Mouse (Mus musculus) thymus, adult 18-20 months (tissue): Measurements from ENCODE around the gene Podn.

Experiments used
- DNase-seq, 2 experiments: peaks; one replicate each; pipeline ENCODE4 v3.0.0; 2022; ENCODE audit warnings: mixed read lengths in 2 of 2

Podn gene

GRCm38 (mm10) chr4:107998641-107999332, 97.5 kb downstream of the Podn start:
- no peak for DNase-seq

GRCm38 (mm10) chr4:107996418-107996986, 99.7 kb downstream of the Podn start:
- no peak for DNase-seq

- no peak for DNase-seq
These were observed 100.5 kb downstream of the Podn start for GRCm38 (mm10) chr4:107995727-107996126.

GRCm38 (mm10) chr4:107995011-107995410, 101.2 kb downstream of the Podn start:
- DNase-seq, result no peak

- DNase-seq, result no peak
These were observed 104.4 kb downstream of the Podn start for GRCm38 (mm10) chr4:107991879-107992278.

- no peak for DNase-seq
These were observed 105.4 kb downstream of the Podn start for GRCm38 (mm10) chr4:107990818-107991217.

- peak in 1 of 2 experiments; percentile 17 for DNase-seq
These were observed 107.3 kb downstream of the Podn start for GRCm38 (mm10) chr4:107988931-107989330.

GRCm38 (mm10) chr4:107986386-107987168, 109.7 kb downstream of the Podn start:
- DNase-seq, result no peak

- DNase-seq, result no peak
These were observed 110.4 kb downstream of the Podn start for GRCm38 (mm10) chr4:107985812-107986211.

- no peak for DNase-seq
These were observed 111.8 kb downstream of the Podn start for GRCm38 (mm10) chr4:107984282-107984981.

GRCm38 (mm10) chr4:107983717-107984116, 112.5 kb downstream of the Podn start:
- no peak for DNase-seq

- DNase-seq, result no peak
These were observed 116.1 kb downstream of the Podn start for GRCm38 (mm10) chr4:107980002-107980600.

- no peak for DNase-seq
These were observed 116.7 kb downstream of the Podn start for GRCm38 (mm10) chr4:107979530-107979929.

- DNase-seq, result no peak
These were observed 118.7 kb downstream of the Podn start for GRCm38 (mm10) chr4:107977593-107977992.

- no peak for DNase-seq
These were observed 121.2 kb downstream of the Podn start for GRCm38 (mm10) chr4:107975004-107975403.

GRCm38 (mm10) chr4:107974527-107974926, 121.7 kb downstream of the Podn start:
- DNase-seq, result no peak

GRCm38 (mm10) chr4:107971162-107971561, 125.1 kb downstream of the Podn start:
- DNase-seq, result no peak

GRCm38 (mm10) chr4:107969781-107970180, 126.5 kb downstream of the Podn start:
- DNase-seq, result no peak

GRCm38 (mm10) chr4:107967966-107968682, 128.1 kb downstream of the Podn start, which contains the start of gene Slc1a7:
Gene Slc1a7 (plus strand): TSS chr4:107968332.
- no peak for DNase-seq

- DNase-seq, result no peak
These were observed 129.7 kb downstream of the Podn start for GRCm38 (mm10) chr4:107966416-107967109.
